Mouse (Mus musculus) lung, embryonic 15.5 days (tissue): ENCODE data around the gene Banp. TPM values are rescaled to one million over a fixed set of nuclear protein-coding genes. Genes with fewer than 3 reads are reported as not detected.

Experiments
- ATAC-seq: fragments of 200-750 bp; cut with Nextera tagmentation; 2 replicates; pipeline ENCODE4 v1.8.0; 2017; ENCODE audit warnings: moderate number of reproducible peaks, borderline replicate concordance; ENCODE audit not compliant: low FRiP score, low TSS enrichment; ENCODE audit errors: extremely low read depth
- H3K27ac ChIP-seq: fragments of 300-500 bp; sonication (generic); 2 replicates; pipeline ENCODE4 v1.5.1; 2015; ENCODE audit warnings: moderate library complexity, mild to moderate bottlenecking, inconsistent platforms
- H3K27me3 ChIP-seq: fragments of 300-500 bp; sonication (generic); 2 replicates; pipeline ENCODE4 v1.6.1; 2015; ENCODE audit warnings: inconsistent platforms
- H3K36me3 ChIP-seq: fragments of 300-500 bp; sonication (generic); 2 replicates; pipeline ENCODE4 v1.6.1; 2015; ENCODE audit warnings: inconsistent platforms
- H3K4me1 ChIP-seq: fragments of 300-500 bp; sonication (generic); 2 replicates; pipeline ENCODE4 v1.6.1; 2015; ENCODE audit warnings: inconsistent platforms
- H3K4me2 ChIP-seq: fragments of 300-500 bp; sonication (generic); 2 replicates; pipeline ENCODE4 v1.6.1; 2015; ENCODE audit warnings: inconsistent platforms, mild to moderate bottlenecking, moderate library complexity
- H3K4me3 ChIP-seq: fragments of 300-500 bp; sonication (generic); 2 replicates; pipeline ENCODE4 v1.5.1; 2015; ENCODE audit warnings: mild to moderate bottlenecking, inconsistent platforms
- H3K9ac ChIP-seq: fragments of 300-500 bp; sonication (generic); 2 replicates; pipeline ENCODE4 v1.6.1; 2015; ENCODE audit warnings: inconsistent platforms
- H3K9me3 ChIP-seq: fragments of 300-500 bp; sonication (generic); 2 replicates; pipeline ENCODE4 v1.6.1; 2016; ENCODE audit warnings: inconsistent platforms
- whole genome bisulfite sequencing: fragments of 180-500 bp; shearing (Covaris S2); methylation state at CpG from one replicate; pipeline ENCODE4 v1.1.7; 2015; 5-methylcytosine and 5-hydroxymethylcytosine counted together
- polyA plus RNA-seq: library from polyadenylated mRNA; unstranded; fragments of >200 nt; fragmentation: Nextera tagmentation; extraction: Ambion mirVana; gene quantifications from 2 replicates; pipeline ENCODE4 v1.2.1, GENCODE M21; 2015

Gene Banp
- polyA plus RNA-seq, 1 experiment from 2014 or later: 50.4 TPM

DNA sequence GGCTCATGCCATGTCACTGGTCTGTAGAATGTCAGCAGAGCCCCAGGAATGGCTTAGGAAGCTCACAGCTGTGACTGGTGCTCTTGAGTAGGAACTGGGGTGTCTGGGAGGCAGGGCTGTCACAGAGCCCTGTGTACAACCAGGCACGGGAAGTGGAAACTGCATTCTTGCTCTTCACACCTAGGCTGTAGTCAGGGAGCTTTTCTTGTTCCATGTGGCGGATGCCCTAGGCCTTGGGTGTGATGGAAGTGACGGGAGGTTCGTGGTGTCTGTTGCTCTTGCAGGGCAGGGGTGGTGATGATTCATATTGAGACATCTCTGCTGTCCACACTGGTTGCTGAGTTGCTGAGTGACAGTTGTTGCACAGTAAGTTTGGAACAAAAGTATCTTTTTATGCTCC is 45.6 kb downstream of the Banp start:
- no peak overlapping the region for H3K4me2 ChIP-seq
- WGBS: 65% methylated on average over 4 of the region's 4 CpGs
- H3K9me3 ChIP-seq: no peaks in the 10 kb centered on the region
- H3K9ac ChIP-seq: no peak overlapping the region
- H3K36me3 ChIP-seq: peaks cover 79% of the 10 kb centered on the region
- H3K4me1 ChIP-seq: no peaks in the 10 kb centered on the region
- no peak overlapping the region for H3K27ac ChIP-seq
- H3K4me3 ChIP-seq: no peak overlapping the region
- no peak for ATAC-seq
- H3K27me3 ChIP-seq: no peaks in the 10 kb centered on the region

DNA sequence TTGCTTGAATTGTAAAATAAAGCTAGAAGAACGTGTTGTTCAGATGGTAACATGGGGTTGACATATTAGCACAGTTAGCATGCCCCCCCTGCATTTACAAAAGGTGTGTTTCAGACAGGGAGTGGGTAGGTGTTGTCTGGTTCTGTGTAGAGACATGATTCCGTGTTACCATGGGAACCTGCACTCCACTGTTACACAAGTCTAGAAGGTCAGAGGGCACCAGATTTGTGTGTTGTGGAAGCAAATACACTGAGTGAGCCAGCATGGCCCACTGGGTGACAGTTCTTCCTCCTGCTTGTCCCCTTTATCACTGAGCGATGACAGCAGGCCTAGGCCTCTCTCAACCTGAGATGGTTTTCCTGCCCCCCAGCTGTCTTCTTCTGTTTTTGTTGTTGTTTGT is 46.3 kb downstream of the Banp start:
- ATAC-seq: no peak
- Histone ChIP-seq H3K4me2 (no peak overlapping the region), H3K9me3 (no peaks in the 10 kb centered on the region), H3K36me3 (peaks cover 77% of the 10 kb centered on the region), H3K27ac (no peak overlapping the region), H3K9ac (no peak overlapping the region), H3K4me3 (no peak overlapping the region), H3K27me3 (no peaks in the 10 kb centered on the region), H3K4me1 (no peaks in the 10 kb centered on the region)
- WGBS: 76% methylated on average over 3 of the region's 3 CpGs

DNA sequence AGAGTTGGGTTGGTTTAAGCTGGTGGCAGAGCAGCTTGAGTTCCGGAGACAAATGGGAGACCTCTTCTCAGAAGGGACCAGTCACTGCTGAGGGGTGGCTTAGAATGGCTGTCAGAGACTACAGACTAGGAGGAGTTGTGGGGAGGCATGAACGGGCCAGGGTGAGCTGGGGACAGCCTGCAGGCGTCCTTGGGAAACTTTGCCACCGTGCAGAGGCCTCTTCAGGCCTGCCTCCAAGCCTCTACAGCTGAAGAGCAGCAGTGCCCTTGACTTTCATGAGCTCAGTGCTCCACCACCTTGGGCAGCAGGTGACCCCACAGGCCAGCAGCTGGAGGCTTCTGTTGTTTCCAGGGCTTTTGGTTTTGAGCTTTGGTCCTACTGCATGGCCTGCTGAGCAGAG is 49.1 kb downstream of the Banp start:
- Histone ChIP-seq H3K4me3 (no peak overlapping the region), H3K4me1 (no peaks in the 10 kb centered on the region), H3K27ac (no peak overlapping the region), H3K9me3 (no peaks in the 10 kb centered on the region), H3K4me2 (no peak overlapping the region), H3K9ac (no peak overlapping the region), H3K36me3 (peaks cover 78% of the 10 kb centered on the region), H3K27me3 (no peaks in the 10 kb centered on the region)
- ATAC-seq: no peak
- WGBS: 88% methylated on average over 4 of the region's 4 CpGs

DNA sequence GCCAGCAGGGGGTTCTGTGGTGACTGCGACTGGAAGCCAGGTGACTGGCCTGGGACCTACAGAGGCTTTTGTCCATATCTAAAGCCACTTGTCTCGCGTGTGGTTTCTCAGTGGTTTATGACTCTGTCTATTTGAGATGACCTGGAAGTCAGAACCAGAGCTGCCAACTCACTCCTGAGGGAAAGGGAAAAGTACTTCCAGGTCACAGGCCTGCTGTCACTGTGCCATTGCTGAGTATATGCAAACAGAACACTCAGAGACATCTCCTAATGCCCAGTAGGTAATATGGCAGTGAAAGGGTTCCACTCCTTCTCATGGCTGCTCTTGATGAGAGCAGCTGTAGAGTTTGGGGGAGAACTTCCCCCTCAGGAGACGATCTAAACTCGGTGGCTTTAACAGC is 49.7 kb downstream of the Banp start:
- no peak overlapping the region for H3K9ac ChIP-seq
- H3K27ac ChIP-seq: no peak overlapping the region
- 89% methylated on average over 5 of the region's 5 CpGs for WGBS
- no peak overlapping the region for H3K4me2 ChIP-seq
- no peaks in the 10 kb centered on the region for H3K4me1 ChIP-seq
- no peak overlapping the region for H3K4me3 ChIP-seq
- peaks cover 79% of the 10 kb centered on the region for H3K36me3 ChIP-seq
- no peaks in the 10 kb centered on the region for H3K9me3 ChIP-seq
- no peak for ATAC-seq
- H3K27me3 ChIP-seq: no peaks in the 10 kb centered on the region

DNA sequence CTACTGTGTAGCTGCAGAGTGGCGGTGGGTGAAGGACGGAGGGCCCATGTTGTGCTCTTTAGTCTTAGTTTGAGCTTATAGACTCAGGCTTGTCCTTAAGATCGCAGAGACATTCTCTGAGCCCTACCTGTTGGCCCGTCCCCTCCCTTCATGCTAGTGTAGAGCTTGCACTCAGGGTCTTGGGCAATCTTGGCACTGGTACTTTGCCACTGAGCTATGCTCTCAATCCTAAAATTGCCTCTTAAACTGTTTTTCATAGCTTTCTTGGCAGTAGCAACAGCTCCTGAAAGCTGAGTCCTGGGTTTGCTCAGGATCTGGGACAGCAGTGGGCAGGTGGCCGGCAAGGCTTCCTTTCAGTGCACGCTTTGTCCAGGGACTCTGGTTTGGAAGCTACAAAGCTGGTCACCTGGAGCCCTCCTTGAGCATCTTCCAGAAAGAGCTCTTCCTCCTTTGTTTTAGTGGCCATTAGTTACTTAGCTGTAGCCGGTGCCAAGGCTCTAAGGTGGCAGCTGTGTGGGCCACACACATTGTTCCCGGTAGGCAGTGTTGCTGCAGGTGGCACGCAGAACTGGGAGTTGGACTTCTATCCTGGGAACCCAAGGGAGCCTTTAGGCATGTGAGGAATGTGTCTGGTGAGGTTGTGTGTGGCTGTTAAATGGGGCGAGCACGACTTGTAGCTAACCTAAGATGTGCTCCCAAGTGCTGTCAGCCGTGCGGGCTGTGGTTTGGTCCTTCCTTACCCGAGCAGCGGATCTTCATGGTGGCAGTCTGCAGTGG is 52.0 kb downstream of the Banp start:
- ATAC-seq: no peak
- Histone ChIP-seq H3K27me3 (no peaks in the 10 kb centered on the region), H3K4me1 (no peaks in the 10 kb centered on the region), H3K9me3 (no peaks in the 10 kb centered on the region), H3K9ac (no peak overlapping the region), H3K4me2 (no peak overlapping the region), H3K4me3 (no peak overlapping the region), H3K27ac (no peak overlapping the region), H3K36me3 (peaks cover 74% of the 10 kb centered on the region)
- WGBS: 89% methylated on average over 15 of the region's 15 CpGs

DNA sequence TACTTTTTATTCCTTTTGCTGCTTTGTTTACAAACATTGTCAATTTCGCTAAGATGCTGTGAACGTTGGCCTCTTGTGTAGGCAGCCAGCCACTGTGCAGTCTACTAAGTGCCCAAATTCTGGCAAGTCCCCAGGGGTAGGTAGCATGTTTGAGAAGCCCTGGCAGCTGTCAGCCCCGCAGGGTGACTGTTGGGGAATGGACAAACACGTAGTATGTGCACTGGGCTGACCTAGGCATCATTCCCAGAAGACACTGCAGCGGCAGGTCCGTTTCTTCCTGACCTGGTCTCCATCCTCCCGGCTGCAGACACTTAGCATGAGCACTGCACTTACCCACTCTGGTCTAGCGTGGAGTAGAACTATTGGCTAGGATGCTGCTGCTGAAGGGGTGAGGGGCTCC is 54.1 kb downstream of the Banp start:
- Histone ChIP-seq H3K9me3 (no peaks in the 10 kb centered on the region), H3K27me3 (no peaks in the 10 kb centered on the region), H3K4me1 (no peaks in the 10 kb centered on the region), H3K36me3 (peaks cover 72% of the 10 kb centered on the region), H3K9ac (no peak overlapping the region), H3K27ac (no peak overlapping the region), H3K4me3 (no peak overlapping the region), H3K4me2 (no peak overlapping the region)
- no peak for ATAC-seq
- 70% methylated on average over 8 of the region's 8 CpGs for WGBS

DNA sequence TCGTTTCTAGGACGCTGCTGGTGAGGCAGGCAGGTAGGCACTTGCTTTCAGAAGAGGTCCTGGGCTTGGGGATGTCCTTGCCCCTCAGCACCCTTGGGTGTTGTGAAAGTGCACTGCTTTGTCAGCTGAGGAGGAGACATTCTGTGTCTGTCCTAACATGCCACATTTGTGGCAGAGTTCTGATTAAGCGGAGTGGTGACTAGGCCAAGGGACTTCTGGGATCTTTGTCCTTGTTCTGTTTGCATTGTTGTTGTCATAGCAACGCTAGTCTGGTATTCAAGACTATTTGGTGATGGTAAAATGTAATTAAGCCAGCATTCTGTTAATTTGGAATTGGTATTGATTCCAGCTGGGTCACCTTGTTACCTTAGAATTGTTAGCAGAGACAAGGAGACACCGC is 54.6 kb downstream of the Banp start:
- H3K9me3 ChIP-seq: no peaks in the 10 kb centered on the region
- H3K4me1 ChIP-seq: no peaks in the 10 kb centered on the region
- 81% methylated on average over 5 of the region's 5 CpGs for WGBS
- peaks cover 73% of the 10 kb centered on the region for H3K36me3 ChIP-seq
- H3K27ac ChIP-seq: no peak overlapping the region
- no peak for ATAC-seq
- no peaks in the 10 kb centered on the region for H3K27me3 ChIP-seq
- H3K9ac ChIP-seq: no peak overlapping the region
- H3K4me2 ChIP-seq: no peak overlapping the region
- no peak overlapping the region for H3K4me3 ChIP-seq

DNA sequence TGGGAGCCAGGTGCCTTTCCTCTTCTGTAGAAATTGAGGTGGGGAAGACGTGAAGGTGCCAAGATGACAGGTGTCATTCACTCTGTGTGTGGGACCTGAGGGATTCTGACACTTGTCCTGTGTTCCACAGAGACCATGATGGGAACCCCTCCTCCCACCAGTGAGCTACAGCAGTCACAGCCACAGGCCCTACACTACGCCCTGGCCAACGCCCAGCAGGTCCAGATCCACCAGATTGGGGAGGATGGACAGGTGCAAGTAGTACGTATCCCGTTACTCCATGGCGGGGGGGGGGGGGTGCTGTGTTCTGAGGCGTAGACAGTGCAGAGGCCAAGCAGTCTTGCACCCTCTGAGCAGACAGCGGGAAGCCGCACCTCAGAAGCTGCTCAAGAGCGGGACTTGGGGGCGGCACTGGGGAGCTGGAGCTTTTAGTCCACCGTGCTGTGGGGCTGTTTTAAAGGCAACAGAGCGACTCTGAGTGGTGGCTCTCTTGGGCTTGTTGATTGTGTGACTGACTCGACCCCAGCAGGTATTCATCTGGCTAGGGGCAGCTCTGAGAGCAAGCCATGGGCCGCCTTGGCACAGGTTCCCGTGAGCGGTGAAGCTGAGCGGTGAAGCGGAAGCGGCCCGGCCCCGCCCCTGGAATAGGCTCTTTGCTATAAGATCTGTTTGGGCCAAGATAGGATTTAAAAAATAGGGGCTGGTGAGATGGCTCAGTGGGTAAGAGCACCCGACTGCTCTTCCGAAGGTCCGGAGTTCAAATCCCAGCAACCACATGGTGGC is 56.1 kb downstream of the Banp start:
- 87% methylated on average over 24 of the region's 25 CpGs for WGBS
- ATAC-seq: no peak
- peaks cover 69% of the 10 kb centered on the region for H3K36me3 ChIP-seq

DNA sequence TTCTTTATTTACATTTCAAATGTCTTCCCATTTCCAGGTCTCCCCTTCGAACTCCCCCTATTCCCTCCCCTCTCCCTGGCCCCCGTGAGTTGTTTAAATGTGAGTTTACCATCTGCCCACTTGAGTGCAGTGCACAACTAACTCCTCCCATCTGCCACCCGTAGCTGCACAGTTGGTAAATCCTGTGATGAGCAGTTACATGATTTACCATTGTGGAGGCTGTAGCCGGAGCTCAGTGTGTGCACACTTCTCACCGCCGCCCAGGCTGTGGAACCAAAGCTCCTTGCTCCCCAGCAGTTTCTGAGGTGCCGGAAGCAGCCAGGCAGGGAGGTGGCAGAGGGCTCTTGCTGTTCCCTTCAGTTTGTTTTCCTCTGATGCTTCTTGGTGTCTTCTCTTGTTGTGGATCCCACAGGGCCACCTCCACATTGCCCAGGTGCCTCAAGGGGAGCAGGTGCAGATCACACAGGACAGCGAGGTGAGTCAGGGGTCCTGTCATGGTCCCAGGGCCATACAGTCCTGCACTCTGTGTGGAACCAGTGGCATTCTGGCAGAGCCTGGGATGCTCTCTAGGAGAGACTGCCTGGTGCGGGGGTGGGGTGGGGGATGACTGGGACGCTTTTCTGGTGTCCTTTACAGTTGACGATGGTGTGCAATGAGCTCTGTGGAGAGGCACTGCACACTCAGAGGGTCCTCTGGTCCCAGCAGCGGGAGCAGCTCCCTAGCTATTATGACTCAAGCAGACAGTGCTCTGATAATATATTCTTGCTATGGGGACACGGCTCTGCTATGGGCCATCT is 57.3 kb downstream of the Banp start:
- 77% methylated on average over 13 of the region's 13 CpGs for WGBS
- Histone ChIP-seq H3K9me3 (no peaks in the 10 kb centered on the region), H3K27me3 (no peaks in the 10 kb centered on the region), H3K27ac (no peak overlapping the region), H3K9ac (no peak overlapping the region), H3K4me2 (no peak overlapping the region), H3K36me3 (peaks cover 57% of the 10 kb centered on the region), H3K4me3 (no peak overlapping the region), H3K4me1 (no peaks in the 10 kb centered on the region)
- no peak for ATAC-seq

More for the DNA sequence above, 56.1 kb downstream of the Banp start:
- Histone ChIP-seq H3K27me3 (no peaks in the 10 kb centered on the region), H3K4me2 (no peak overlapping the region), H3K9ac (no peak overlapping the region), H3K4me3 (no peak overlapping the region), H3K4me1 (no peaks in the 10 kb centered on the region), H3K9me3 (no peaks in the 10 kb centered on the region), H3K27ac (no peak overlapping the region)

DNA sequence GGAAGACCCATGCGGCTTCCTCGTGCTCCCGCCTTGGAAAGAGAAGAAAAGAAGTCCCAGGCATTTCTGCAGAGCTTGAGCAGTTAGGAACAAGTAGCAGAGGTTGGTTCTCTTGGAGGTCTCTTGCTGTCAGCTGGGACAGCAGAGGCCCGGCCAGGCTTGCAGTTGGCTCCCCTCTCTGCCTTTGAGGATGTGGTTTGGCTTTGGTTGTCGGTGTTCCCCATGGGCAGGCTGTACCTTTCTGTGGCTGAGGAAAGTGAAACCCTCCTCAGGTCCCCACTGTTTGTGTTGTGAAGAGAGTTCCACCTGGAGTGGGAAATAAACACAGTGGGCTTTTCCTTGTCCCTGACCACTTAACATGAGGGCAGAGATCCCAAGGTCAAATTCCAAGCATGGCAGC is 58.8 kb downstream of the Banp start:
- 80% methylated on average over 5 of the region's 5 CpGs for WGBS
- Histone ChIP-seq H3K27me3 (no peaks in the 10 kb centered on the region), H3K9me3 (no peaks in the 10 kb centered on the region), H3K4me3 (no peak overlapping the region), H3K4me2 (no peak overlapping the region), H3K36me3 (peaks cover 41% of the 10 kb centered on the region), H3K27ac (no peak overlapping the region), H3K9ac (no peak overlapping the region), H3K4me1 (no peaks in the 10 kb centered on the region)
- ATAC-seq: no peak

DNA sequence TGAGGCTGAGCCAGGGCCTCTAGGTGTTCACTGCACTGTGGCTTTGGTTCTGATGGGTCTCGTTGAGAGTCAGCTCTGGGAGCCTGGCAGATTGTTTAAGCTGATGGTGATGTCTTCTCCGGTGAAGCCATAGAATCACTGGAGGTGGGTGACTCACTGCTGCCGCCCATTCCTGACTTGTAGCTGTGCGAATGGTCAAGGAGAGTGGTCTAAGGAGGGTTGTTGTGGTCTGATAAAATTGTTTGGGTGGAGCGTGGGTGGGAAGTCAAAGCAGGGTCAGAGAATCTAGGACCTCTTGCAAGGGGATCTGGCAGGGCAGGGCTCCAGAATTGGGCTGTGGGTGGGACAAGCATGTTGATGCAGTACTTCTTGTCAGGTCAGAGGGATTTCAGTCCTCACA is 61.1 kb downstream of the Banp start:
- H3K4me1 ChIP-seq: no peaks in the 10 kb centered on the region
- H3K36me3 ChIP-seq: peaks cover 30% of the 10 kb centered on the region
- H3K4me3 ChIP-seq: no peak overlapping the region
- no peaks in the 10 kb centered on the region for H3K9me3 ChIP-seq
- H3K9ac ChIP-seq: no peak overlapping the region
- H3K4me2 ChIP-seq: no peak overlapping the region
- no peak for ATAC-seq
- no peaks in the 10 kb centered on the region for H3K27me3 ChIP-seq
- H3K27ac ChIP-seq: no peak overlapping the region
- 79% methylated on average over 5 of the region's 5 CpGs for WGBS
